Mouse (Mus musculus): ENCODE results near the gene Dag1. TPM values are rescaled to one million over a fixed set of nuclear protein-coding genes. Genes with fewer than 3 reads are reported as not detected.

Dag1 gene
- polyA plus RNA-seq, 1 experiment from 2014 or later, result 46.8 TPM

DNA sequence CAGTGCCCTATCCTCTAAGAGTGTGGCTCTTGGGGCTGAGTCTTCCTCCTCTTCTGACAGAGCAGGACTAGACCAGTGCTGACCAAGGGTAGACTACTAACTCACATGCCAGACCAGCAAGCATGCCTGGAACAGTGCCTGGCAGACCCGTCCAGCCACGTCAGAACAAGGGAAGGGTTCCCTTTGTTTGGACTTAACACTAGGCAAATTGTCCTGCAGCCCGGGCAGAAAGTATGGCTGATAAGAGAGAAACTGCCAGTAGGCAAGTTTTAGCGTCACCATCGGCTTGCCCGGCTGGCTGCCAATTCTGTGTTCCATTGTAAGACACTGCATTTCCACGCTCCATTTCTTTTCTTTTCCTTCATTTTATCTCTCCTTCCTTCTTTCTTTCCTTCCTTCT, 3.9 kb upstream of the Dag1 start:
- no peak overlapping the region for H3K27ac ChIP-seq (replicated peaks; ENCODE audit: low read depth, low read length)
- DNase-seq (ENCODE audit: low spot score), result no peak
- H3K9me3 ChIP-seq (ENCODE audit: control insufficient read depth, low read length), result no peaks in the 10 kb centered on the region
- H3K9ac ChIP-seq (ENCODE audit: low read length), result no peak overlapping the region
- no peak overlapping the region for H3K4me2 ChIP-seq (ENCODE audit: low read depth, severe bottlenecking)
- WGBS, result 88% methylated on average over 7 of the region's 7 CpGs
- no peak overlapping the region for H3K4me3 ChIP-seq (ENCODE audit: low read depth, low read length)
- H3K36me3 ChIP-seq (ENCODE audit: control insufficient read depth, insufficient read depth, low read length), result no peaks in the 10 kb centered on the region
- peaks cover 5% of the 10 kb centered on the region; the same call in 1 of the 2 replicates for H3K4me1 ChIP-seq (ENCODE audit: control insufficient read depth, insufficient read depth, low read length)
- H3K27me3 ChIP-seq (ENCODE audit: control insufficient read depth, insufficient read depth, low read length), result no peaks in the 10 kb centered on the region
- ATAC-seq (ENCODE audit: insufficient number of reproducible peaks, low FRiP score, low TSS enrichment, low read depth), result no peak

DNA sequence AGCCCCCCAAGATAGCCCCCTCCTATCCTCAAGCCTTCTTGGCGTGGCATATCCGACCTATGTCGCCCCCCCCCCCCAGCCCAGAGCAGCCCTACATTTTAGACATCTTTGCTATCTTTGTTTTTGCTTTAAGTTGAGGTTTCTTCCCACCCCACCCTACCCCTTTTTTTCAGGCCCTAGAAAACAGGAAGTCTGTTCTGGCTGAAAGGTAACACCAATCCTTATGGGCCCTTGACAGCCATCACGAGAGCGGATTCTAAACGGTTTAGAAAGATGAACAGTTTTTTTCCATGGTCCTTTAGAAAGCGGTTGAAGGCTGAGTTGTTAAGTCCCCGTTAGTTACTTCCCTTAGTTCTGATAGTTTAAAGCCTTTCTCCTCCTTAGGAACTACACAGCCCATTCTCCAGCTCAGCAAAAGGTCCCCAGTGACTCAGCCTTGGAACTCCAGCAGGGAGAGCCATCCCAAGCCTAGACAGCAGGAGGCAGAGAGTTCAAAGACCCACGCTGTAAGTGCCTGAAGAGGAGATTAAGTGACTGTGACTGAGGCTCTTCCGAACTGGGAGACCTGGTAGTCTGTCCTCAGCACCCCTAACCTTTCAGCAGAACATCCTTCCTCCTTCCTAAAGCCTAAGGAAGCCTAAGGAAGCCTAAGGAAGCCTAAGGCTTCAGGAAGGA, 2.6 kb upstream of the Dag1 start:
- H3K4me2 ChIP-seq (ENCODE audit: low read depth, severe bottlenecking), result no peak overlapping the region
- H3K27ac ChIP-seq (replicated peaks; ENCODE audit: low read depth, low read length), result no peak overlapping the region
- H3K27me3 ChIP-seq (ENCODE audit: control insufficient read depth, insufficient read depth, low read length), result no peaks in the 10 kb centered on the region
- ATAC-seq (ENCODE audit: insufficient number of reproducible peaks, low FRiP score, low TSS enrichment, low read depth), result no peak
- DNase-seq (ENCODE audit: low spot score), result no peak
- H3K36me3 ChIP-seq (ENCODE audit: control insufficient read depth, insufficient read depth, low read length), result no peaks in the 10 kb centered on the region
- peaks cover 10% of the 10 kb centered on the region for H3K4me1 ChIP-seq (ENCODE audit: control insufficient read depth, insufficient read depth, low read length)
- no peak overlapping the region for H3K4me3 ChIP-seq (ENCODE audit: low read depth, low read length)
- H3K9ac ChIP-seq (ENCODE audit: low read length), result no peak overlapping the region
- WGBS, result 65% methylated on average over 10 of the region's 10 CpGs
- H3K9me3 ChIP-seq (ENCODE audit: control insufficient read depth, low read length), result no peaks in the 10 kb centered on the region

DNA sequence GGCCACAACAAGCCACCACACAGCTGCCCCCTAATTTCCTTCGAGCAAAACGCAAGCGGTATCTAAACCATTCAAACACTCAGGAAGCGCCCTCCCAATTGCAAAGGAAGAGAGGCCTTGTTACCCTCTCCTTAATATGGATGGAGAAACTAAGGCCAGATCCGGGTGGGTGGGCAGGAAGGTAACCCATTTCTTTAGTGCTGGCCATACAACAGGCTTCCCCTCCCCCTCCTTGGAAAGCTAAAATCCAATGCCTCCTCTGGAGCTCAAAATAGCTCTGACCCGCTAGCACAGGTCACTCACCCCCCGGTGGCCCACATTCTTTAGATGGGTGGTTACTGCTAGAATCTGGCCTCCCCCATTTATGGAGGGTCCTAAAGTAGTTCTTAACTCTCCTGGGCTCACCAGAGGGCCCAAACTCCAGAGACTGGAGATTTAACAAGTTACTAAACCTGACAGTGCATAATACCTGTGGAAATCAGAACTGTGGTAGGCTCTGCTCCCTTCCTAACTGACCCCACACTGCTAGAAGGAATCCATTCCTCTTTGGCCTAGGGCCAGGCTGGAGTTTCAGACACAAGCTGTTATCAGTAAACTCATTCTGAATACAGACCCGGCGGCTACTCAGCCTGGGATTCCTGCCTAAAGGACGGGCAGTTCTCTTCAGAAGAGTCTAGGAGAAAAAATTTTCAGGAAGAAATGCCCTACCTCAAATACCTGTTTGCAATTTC, 598 bp upstream of the Dag1 start:
- WGBS, result 12% methylated on average over 10 of the region's 10 CpGs
- Histone ChIP-seq H3K27ac (replicated peaks; ENCODE audit: low read depth, low read length) (peak overlapping the region; percentile 44; the same call in 1 of the 2 replicates), H3K36me3 (ENCODE audit: control insufficient read depth, insufficient read depth, low read length) (no peaks in the 10 kb centered on the region; the same call in 1 of the 2 replicates), H3K4me3 (ENCODE audit: low read depth, low read length) (peak overlapping the region; percentile 82), H3K4me1 (ENCODE audit: control insufficient read depth, insufficient read depth, low read length) (peaks cover 10% of the 10 kb centered on the region), H3K9me3 (ENCODE audit: control insufficient read depth, low read length) (no peaks in the 10 kb centered on the region), H3K9ac (ENCODE audit: low read length) (peak overlapping the region; percentile 47; the same call in 1 of the 2 replicates), H3K27me3 (ENCODE audit: control insufficient read depth, insufficient read depth, low read length) (no peaks in the 10 kb centered on the region), H3K4me2 (ENCODE audit: low read depth, severe bottlenecking) (peak overlapping the region; percentile 46)
- peak; percentile 35; the same call in 1 of the 2 replicates for ATAC-seq (ENCODE audit: insufficient number of reproducible peaks, low FRiP score, low TSS enrichment, low read depth)
- DNase-seq (ENCODE audit: low spot score), result no peak

DNA sequence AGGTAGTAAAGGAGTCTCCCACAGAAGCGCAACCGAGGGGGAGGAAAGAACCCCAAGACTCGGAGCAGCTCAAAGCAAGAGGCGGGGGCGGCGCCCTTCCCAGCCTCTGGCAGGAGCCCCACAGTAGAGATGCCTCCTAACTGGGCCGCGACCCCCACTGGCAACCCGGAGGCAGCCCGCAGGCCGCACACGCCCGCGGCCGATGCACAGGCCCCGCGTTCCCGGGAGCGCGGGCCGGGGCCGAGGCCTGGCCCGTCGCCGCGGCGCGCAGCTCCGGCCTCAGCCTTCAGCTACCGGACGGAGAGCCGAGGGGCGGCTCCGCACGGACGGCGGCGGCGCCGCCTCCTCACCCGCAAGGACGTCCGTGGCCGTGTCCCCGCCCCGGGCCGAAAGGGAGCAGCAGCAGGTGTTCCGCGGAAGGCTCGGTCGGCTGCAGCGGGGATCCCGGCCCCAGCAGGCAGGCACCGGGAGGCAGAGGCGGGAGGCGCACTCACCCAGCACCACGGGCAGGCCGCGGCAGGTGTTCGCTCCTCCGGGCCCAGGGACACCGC, 552 bp downstream of the Dag1 start:
- peak; percentile 71 for ATAC-seq (ENCODE audit: insufficient number of reproducible peaks, low FRiP score, low TSS enrichment, low read depth)
- peak; percentile 54 for DNase-seq (ENCODE audit: low spot score)
- WGBS, result 0% methylated on average over 59 of the region's 62 CpGs

DNA sequence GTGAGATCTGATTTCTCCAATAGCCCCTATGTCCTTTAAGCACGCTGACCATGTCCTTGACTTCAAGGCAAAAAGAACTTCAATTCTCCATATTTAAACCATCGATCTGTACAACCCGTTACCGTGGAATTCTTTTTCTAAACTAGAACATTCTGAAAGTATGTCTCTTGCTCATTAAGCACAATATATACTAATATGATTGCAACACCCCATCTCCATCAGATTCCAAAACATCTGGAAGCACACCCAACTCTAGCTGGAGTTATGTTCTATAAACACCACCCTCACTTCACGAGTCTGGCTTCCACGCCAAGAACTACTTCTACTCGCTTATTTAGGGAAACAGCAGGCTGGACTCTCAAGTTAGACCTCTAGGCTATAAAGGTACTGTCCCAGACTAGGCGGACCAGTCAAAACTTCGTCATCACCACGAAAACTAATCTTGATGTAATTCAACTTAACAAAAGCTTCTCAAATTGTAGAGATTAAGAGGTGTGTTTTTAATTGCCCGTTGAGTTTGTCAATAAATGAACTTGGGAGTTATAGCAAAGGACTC, 1.2 kb downstream of the Dag1 start:
- Histone ChIP-seq H3K9me3 (ENCODE audit: control insufficient read depth, low read length) (no peaks in the 10 kb centered on the region), H3K27ac (replicated peaks; ENCODE audit: low read depth, low read length) (no peak overlapping the region), H3K4me2 (ENCODE audit: low read depth, severe bottlenecking) (peak overlapping the region; percentile 72), H3K27me3 (ENCODE audit: control insufficient read depth, insufficient read depth, low read length) (no peaks in the 10 kb centered on the region), H3K4me1 (ENCODE audit: control insufficient read depth, insufficient read depth, low read length) (peaks cover 10% of the 10 kb centered on the region), H3K36me3 (ENCODE audit: control insufficient read depth, insufficient read depth, low read length) (no peaks in the 10 kb centered on the region; the same call in 1 of the 2 replicates), H3K9ac (ENCODE audit: low read length) (peak overlapping the region; percentile 71), H3K4me3 (ENCODE audit: low read depth, low read length) (peak overlapping the region; percentile 82)
- ATAC-seq (ENCODE audit: insufficient number of reproducible peaks, low FRiP score, low TSS enrichment, low read depth) (no peak), DNase-seq (ENCODE audit: low spot score) (no peak)
- WGBS, result 51% methylated on average over 11 of the region's 11 CpGs

More for the DNA sequence above, 552 bp downstream of the Dag1 start:
- Histone ChIP-seq H3K9ac (ENCODE audit: low read length) (peak overlapping the region; percentile 71), H3K27me3 (ENCODE audit: control insufficient read depth, insufficient read depth, low read length) (no peaks in the 10 kb centered on the region), H3K4me3 (ENCODE audit: low read depth, low read length) (peak overlapping the region; percentile 82), H3K27ac (replicated peaks; ENCODE audit: low read depth, low read length) (peak overlapping the region; percentile 44), H3K4me2 (ENCODE audit: low read depth, severe bottlenecking) (peak overlapping the region; percentile 72), H3K36me3 (ENCODE audit: control insufficient read depth, insufficient read depth, low read length) (no peaks in the 10 kb centered on the region; the same call in 1 of the 2 replicates), H3K4me1 (ENCODE audit: control insufficient read depth, insufficient read depth, low read length) (peaks cover 10% of the 10 kb centered on the region), H3K9me3 (ENCODE audit: control insufficient read depth, low read length) (no peaks in the 10 kb centered on the region)

DNA sequence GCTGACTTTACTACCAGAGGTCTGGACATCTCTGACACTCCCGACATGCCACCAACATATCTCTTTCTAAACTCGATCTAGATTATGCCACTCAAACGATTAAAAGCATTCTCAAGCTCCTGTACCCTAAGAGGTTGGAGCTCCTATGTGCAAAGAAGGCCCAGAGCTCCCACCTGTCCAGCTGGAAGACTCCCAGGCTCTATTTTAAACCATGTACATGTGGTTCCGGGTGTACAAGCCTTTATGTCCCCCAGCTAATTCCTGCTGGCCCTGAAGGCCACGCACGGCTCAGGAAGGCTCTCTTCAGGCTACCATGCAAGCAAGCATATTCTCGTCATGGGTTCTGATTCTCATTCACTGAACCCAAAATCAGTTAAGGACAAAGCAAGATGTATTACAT, 1.9 kb downstream of the Dag1 start:
- H3K27me3 ChIP-seq (ENCODE audit: control insufficient read depth, insufficient read depth, low read length), result no peaks in the 10 kb centered on the region
- no peak overlapping the region for H3K9ac ChIP-seq (ENCODE audit: low read length)
- H3K4me2 ChIP-seq (ENCODE audit: low read depth, severe bottlenecking), result 0 out of 2 replicates have a peak overlapping the region, but pooled peaks have one; percentile 72
- H3K36me3 ChIP-seq (ENCODE audit: control insufficient read depth, insufficient read depth, low read length), result no peaks in the 10 kb centered on the region; the same call in 1 of the 2 replicates
- H3K27ac ChIP-seq (replicated peaks; ENCODE audit: low read depth, low read length), result no peak overlapping the region
- no peak overlapping the region for H3K4me3 ChIP-seq (ENCODE audit: low read depth, low read length)
- WGBS, result 83% methylated on average over 7 of the region's 7 CpGs
- peaks cover 10% of the 10 kb centered on the region for H3K4me1 ChIP-seq (ENCODE audit: control insufficient read depth, insufficient read depth, low read length)
- no peak for DNase-seq (ENCODE audit: low spot score)
- H3K9me3 ChIP-seq (ENCODE audit: control insufficient read depth, low read length), result no peaks in the 10 kb centered on the region
- ATAC-seq (ENCODE audit: insufficient number of reproducible peaks, low FRiP score, low TSS enrichment, low read depth), result no peak

DNA sequence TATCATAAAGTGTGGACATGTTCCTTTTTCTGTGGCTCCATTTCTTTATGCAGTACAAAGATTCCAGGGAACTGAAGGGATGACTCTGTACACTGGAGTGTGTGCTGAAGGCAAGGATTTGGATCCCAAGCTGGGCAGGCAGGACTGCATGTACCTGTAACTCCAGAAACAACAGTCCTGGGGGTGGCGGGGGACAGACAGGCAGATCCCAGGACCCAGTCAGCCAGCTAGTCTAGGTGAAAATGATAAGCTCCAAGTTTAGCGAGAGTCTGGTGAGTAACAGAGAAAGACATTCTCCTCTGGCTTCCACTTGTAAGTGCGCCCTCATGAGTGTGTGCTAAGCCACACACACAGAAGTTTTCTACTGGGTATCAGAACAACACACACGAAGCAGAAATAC, 3.2 kb downstream of the Dag1 start:
- Histone ChIP-seq H3K9me3 (ENCODE audit: control insufficient read depth, low read length) (no peaks in the 10 kb centered on the region), H3K27ac (replicated peaks; ENCODE audit: low read depth, low read length) (no peak overlapping the region), H3K4me3 (ENCODE audit: low read depth, low read length) (no peak overlapping the region), H3K27me3 (ENCODE audit: control insufficient read depth, insufficient read depth, low read length) (no peaks in the 10 kb centered on the region), H3K4me1 (ENCODE audit: control insufficient read depth, insufficient read depth, low read length) (peaks cover 10% of the 10 kb centered on the region), H3K4me2 (ENCODE audit: low read depth, severe bottlenecking) (no peak overlapping the region), H3K9ac (ENCODE audit: low read length) (no peak overlapping the region), H3K36me3 (ENCODE audit: control insufficient read depth, insufficient read depth, low read length) (no peaks in the 10 kb centered on the region; the same call in 1 of the 2 replicates)
- 90% methylated on average over 4 of the region's 4 CpGs for WGBS
- ATAC-seq (ENCODE audit: insufficient number of reproducible peaks, low FRiP score, low TSS enrichment, low read depth) (no peak), DNase-seq (ENCODE audit: low spot score) (no peak)

DNA sequence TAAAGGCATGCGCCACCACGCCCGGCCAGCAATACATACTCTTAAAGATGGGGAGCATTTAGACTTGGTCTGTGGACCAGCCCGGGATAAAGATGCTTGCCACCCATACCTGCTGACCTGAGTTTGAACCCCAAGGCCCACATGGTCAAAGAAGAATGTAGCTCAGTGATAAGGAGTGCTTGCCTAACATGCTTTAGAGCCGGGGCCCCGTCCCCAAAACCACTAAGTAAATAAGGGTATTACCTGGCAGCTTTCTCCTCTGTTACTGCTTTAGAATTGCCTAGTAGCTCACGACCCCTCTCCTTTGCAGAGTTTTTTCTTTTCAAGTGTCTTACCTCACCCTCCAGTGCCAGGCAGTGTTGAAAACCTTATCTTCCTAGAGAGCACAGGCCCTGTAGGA, 11.0 kb downstream of the Dag1 start:
- H3K4me1 ChIP-seq (ENCODE audit: control insufficient read depth, insufficient read depth, low read length), result no peaks in the 10 kb centered on the region
- H3K4me2 ChIP-seq (ENCODE audit: low read depth, severe bottlenecking), result no peak overlapping the region
- no peak overlapping the region for H3K4me3 ChIP-seq (ENCODE audit: low read depth, low read length)
- no peaks in the 10 kb centered on the region for H3K9me3 ChIP-seq (ENCODE audit: control insufficient read depth, low read length)
- H3K9ac ChIP-seq (ENCODE audit: low read length), result no peak overlapping the region
- H3K27ac ChIP-seq (replicated peaks; ENCODE audit: low read depth, low read length), result no peak overlapping the region
- no peaks in the 10 kb centered on the region for H3K36me3 ChIP-seq (ENCODE audit: control insufficient read depth, insufficient read depth, low read length)
- no peaks in the 10 kb centered on the region for H3K27me3 ChIP-seq (ENCODE audit: control insufficient read depth, insufficient read depth, low read length)
- ATAC-seq (ENCODE audit: insufficient number of reproducible peaks, low FRiP score, low TSS enrichment, low read depth), result no peak
- WGBS, result 95% methylated on average over 7 of the region's 7 CpGs
- DNase-seq (ENCODE audit: low spot score), result no peak

Data from limb, embryonic 11.5 days (tissue).